Mouse (Mus musculus): ENCODE data around the gene Mrgpra1. TPM values are rescaled to one million over a fixed set of nuclear protein-coding genes. Genes with fewer than 3 reads are reported as not detected.
"Not testable (repeated sequence)": the region's sequence is repeated elsewhere in the genome, so short reads cannot be mapped to it uniquely, and the experiment has no call there.

Gene Mrgpra1
- polyA plus RNA-seq (2012; ENCODE audit: insufficient read depth, insufficient read length, missing spikeins) = not detected in 2 replicates

- H3K4me1 ChIP-seq (ENCODE audit: control insufficient read depth, insufficient read depth, low read length) = no peaks in the 10 kb centered on the region
- no peak within 1 kb of the TSS for H3K4me3 ChIP-seq (ENCODE audit: insufficient read depth, low read length)
- no peak within 1 kb of the TSS for H3K27ac ChIP-seq (ENCODE audit: insufficient read depth, low read depth, low read length)
- no peak for TF ChIP-seq POLR2A (IDR thresholded peaks at IDR 0.05; ENCODE audit: borderline replicate concordance, low read depth, low read length)
- TF ChIP-seq CTCF (IDR thresholded peaks at IDR 0.05; ENCODE audit: low read depth, low read length) = no peak
These were observed at the start of gene Mrgpra1 for GRCm38 (mm10) chr7:47354140-47354539. Mrgpra1 (minus strand) TSS chr7:47354240.

- no peak overlapping the region for H3K27ac ChIP-seq (ENCODE audit: insufficient read depth, low read depth, low read length)
- TF ChIP-seq POLR2A (IDR thresholded peaks at IDR 0.05; ENCODE audit: borderline replicate concordance, low read depth, low read length) (no peak), CTCF (IDR thresholded peaks at IDR 0.05; ENCODE audit: low read depth, low read length) (no peak)
These were observed 47.1 kb upstream of the Mrgpra1 start for GRCm38 (mm10) chr7:47401125-47401524.

GRCm38 (mm10) chr7:47348421-47348820 is 5.6 kb downstream of the Mrgpra1 start:
- TF ChIP-seq CTCF (IDR thresholded peaks at IDR 0.05; ENCODE audit: low read depth, low read length) = no peak
- no peak for TF ChIP-seq POLR2A (IDR thresholded peaks at IDR 0.05; ENCODE audit: borderline replicate concordance, low read depth, low read length)

More at GRCm38 (mm10) chr7:47401125-47401524, 47.1 kb upstream of the Mrgpra1 start:
- Histone ChIP-seq H3K4me1 (ENCODE audit: control insufficient read depth, insufficient read depth, low read length) (no peaks in the 10 kb centered on the region), H3K4me3 (ENCODE audit: insufficient read depth, low read length) (no peak overlapping the region)

GRCm38 (mm10) chr7:47345905-47346478 is 8.0 kb downstream of the Mrgpra1 start:
- TF ChIP-seq POLR2A (IDR thresholded peaks at IDR 0.05; ENCODE audit: borderline replicate concordance, low read depth, low read length) = no peak
- TF ChIP-seq CTCF (IDR thresholded peaks at IDR 0.05; ENCODE audit: low read depth, low read length) = no peak
- no peak overlapping the region for H3K4me3 ChIP-seq (ENCODE audit: insufficient read depth, low read length)
- no peak overlapping the region for H3K27ac ChIP-seq (ENCODE audit: insufficient read depth, low read depth, low read length)
- H3K4me1 ChIP-seq (ENCODE audit: control insufficient read depth, insufficient read depth, low read length) = no peaks in the 10 kb centered on the region

More at GRCm38 (mm10) chr7:47348421-47348820, 5.6 kb downstream of the Mrgpra1 start:
- H3K27ac ChIP-seq (ENCODE audit: insufficient read depth, low read depth, low read length) = no peak overlapping the region
- no peaks in the 10 kb centered on the region for H3K4me1 ChIP-seq (ENCODE audit: control insufficient read depth, insufficient read depth, low read length)
- no peak overlapping the region for H3K4me3 ChIP-seq (ENCODE audit: insufficient read depth, low read length)

GRCm38 (mm10) chr7:47341887-47342286 is 12.2 kb downstream of the Mrgpra1 start:
- not testable (repeated sequence) for H3K4me3 ChIP-seq (ENCODE audit: insufficient read depth, low read length); H3K4me1 ChIP-seq (ENCODE audit: control insufficient read depth, insufficient read depth, low read length); H3K27ac ChIP-seq (ENCODE audit: insufficient read depth, low read depth, low read length)

- not testable (repeated sequence) for H3K27ac ChIP-seq (ENCODE audit: insufficient read depth, low read depth, low read length); H3K4me3 ChIP-seq (ENCODE audit: insufficient read depth, low read length); H3K4me1 ChIP-seq (ENCODE audit: control insufficient read depth, insufficient read depth, low read length)
These were observed 12.7 kb downstream of the Mrgpra1 start for GRCm38 (mm10) chr7:47341389-47341788.

GRCm38 (mm10) chr7:47318299-47318698 is 35.7 kb downstream of the Mrgpra1 start:
- no peak overlapping the region for H3K27ac ChIP-seq (ENCODE audit: insufficient read depth, low read depth, low read length)

GRCm38 (mm10) chr7:47312289-47312688 is 41.8 kb downstream of the Mrgpra1 start:
- Histone ChIP-seq H3K4me3 (ENCODE audit: insufficient read depth, low read length) (no peak overlapping the region), H3K4me1 (ENCODE audit: control insufficient read depth, insufficient read depth, low read length) (no peaks in the 10 kb centered on the region), H3K27ac (ENCODE audit: insufficient read depth, low read depth, low read length) (no peak overlapping the region)
- no peak for TF ChIP-seq POLR2A (IDR thresholded peaks at IDR 0.05; ENCODE audit: borderline replicate concordance, low read depth, low read length)
- no peak for TF ChIP-seq CTCF (IDR thresholded peaks at IDR 0.05; ENCODE audit: low read depth, low read length)

More at GRCm38 (mm10) chr7:47318299-47318698, 35.7 kb downstream of the Mrgpra1 start:
- TF ChIP-seq CTCF (IDR thresholded peaks at IDR 0.05; ENCODE audit: low read depth, low read length) = no peak
- TF ChIP-seq POLR2A (IDR thresholded peaks at IDR 0.05; ENCODE audit: borderline replicate concordance, low read depth, low read length) = no peak
- Histone ChIP-seq H3K4me3 (ENCODE audit: insufficient read depth, low read length) (no peak overlapping the region), H3K4me1 (ENCODE audit: control insufficient read depth, insufficient read depth, low read length) (no peaks in the 10 kb centered on the region)

GRCm38 (mm10) chr7:47309855-47310254 is 44.2 kb downstream of the Mrgpra1 start:
- no peak for TF ChIP-seq POLR2A (IDR thresholded peaks at IDR 0.05; ENCODE audit: borderline replicate concordance, low read depth, low read length)
- no peak for TF ChIP-seq CTCF (IDR thresholded peaks at IDR 0.05; ENCODE audit: low read depth, low read length)
- no peaks in the 10 kb centered on the region for H3K4me1 ChIP-seq (ENCODE audit: control insufficient read depth, insufficient read depth, low read length)
- no peak overlapping the region for H3K27ac ChIP-seq (ENCODE audit: insufficient read depth, low read depth, low read length)
- no peak overlapping the region for H3K4me3 ChIP-seq (ENCODE audit: insufficient read depth, low read length)

- H3K4me1 ChIP-seq (ENCODE audit: control insufficient read depth, insufficient read depth, low read length); H3K4me3 ChIP-seq (ENCODE audit: insufficient read depth, low read length); H3K27ac ChIP-seq (ENCODE audit: insufficient read depth, low read depth, low read length): not testable (repeated sequence)
These were observed 49.4 kb downstream of the Mrgpra1 start for GRCm38 (mm10) chr7:47304661-47305060.

GRCm38 (mm10) chr7:47299612-47300011 is 54.4 kb downstream of the Mrgpra1 start:
- H3K27ac ChIP-seq (ENCODE audit: insufficient read depth, low read depth, low read length); H3K4me3 ChIP-seq (ENCODE audit: insufficient read depth, low read length); H3K4me1 ChIP-seq (ENCODE audit: control insufficient read depth, insufficient read depth, low read length): not testable (repeated sequence)

Other genes with a start within 250 kb of the Mrgpra1 start
- gene Ptpn5, start 220.6 kb downstream of the Mrgpra1 start, polyA plus RNA-seq (2012; ENCODE audit: insufficient read depth, insufficient read length, missing spikeins) = not detected in 2 replicates
- not detected in 2 replicates for gene Mrgpra6, start 149.3 kb downstream of the Mrgpra1 start, polyA plus RNA-seq (2012; ENCODE audit: insufficient read depth, insufficient read length, missing spikeins)
- gene Mrgpra9, start 101.4 kb downstream of the Mrgpra1 start, polyA plus RNA-seq (2012; ENCODE audit: insufficient read depth, insufficient read length, missing spikeins) = not detected in 2 replicates
- gene Mrgpra2a, start 97.9 kb upstream of the Mrgpra1 start, polyA plus RNA-seq (2012; ENCODE audit: insufficient read depth, insufficient read length, missing spikeins) = not detected in 2 replicates
- gene Mrgpra2b, start 174.6 kb upstream of the Mrgpra1 start, polyA plus RNA-seq (2012; ENCODE audit: insufficient read depth, insufficient read length, missing spikeins) = not detected in 2 replicates
- not detected in 2 replicates for gene Mrgpra3, start 247.1 kb upstream of the Mrgpra1 start, polyA plus RNA-seq (2012; ENCODE audit: insufficient read depth, insufficient read length, missing spikeins)

All from bone marrow macrophage, adult 2 months (primary cell).